Mouse (Mus musculus): Measurements from ENCODE around the gene Fmnl2.

Gene Fmnl2

GRCm38 (mm10) chr2:52857611-52858528, at the start of gene Fmnl2:
Gene Fmnl2, plus strand, starts transcription at chr2:52857860.
- DNase-seq = peak; percentile 65

- DNase-seq = no peak
Measured at GRCm38 (mm10) chr2:52809988-52810387, 47.7 kb upstream of the Fmnl2 start.

GRCm38 (mm10) chr2:52811691-52812090, 46.0 kb upstream of the Fmnl2 start:
- DNase-seq = peak; percentile 5

- DNase-seq = no peak
Measured at GRCm38 (mm10) chr2:52817341-52817740, 40.3 kb upstream of the Fmnl2 start.

GRCm38 (mm10) chr2:52818944-52819343, 38.7 kb upstream of the Fmnl2 start:
- no peak for DNase-seq

GRCm38 (mm10) chr2:52822214-52822613, 35.4 kb upstream of the Fmnl2 start:
- no peak for DNase-seq

- no peak for DNase-seq
Measured at GRCm38 (mm10) chr2:52828077-52828476, 29.6 kb upstream of the Fmnl2 start.

GRCm38 (mm10) chr2:52830513-52830912, 27.1 kb upstream of the Fmnl2 start:
- no peak for DNase-seq

- no peak for DNase-seq
Measured at GRCm38 (mm10) chr2:52831585-52831984, 26.1 kb upstream of the Fmnl2 start.

GRCm38 (mm10) chr2:52835726-52836125, 21.9 kb upstream of the Fmnl2 start:
- no peak for DNase-seq

- no peak for DNase-seq
Measured at GRCm38 (mm10) chr2:52839074-52839473, 18.6 kb upstream of the Fmnl2 start.

GRCm38 (mm10) chr2:52839868-52840267, 17.8 kb upstream of the Fmnl2 start:
- no peak for DNase-seq

- no peak for DNase-seq
Measured at GRCm38 (mm10) chr2:52843861-52844260, 13.8 kb upstream of the Fmnl2 start.

GRCm38 (mm10) chr2:52844936-52845752, 12.5 kb upstream of the Fmnl2 start:
- no peak for DNase-seq

GRCm38 (mm10) chr2:52846506-52846905, 11.2 kb upstream of the Fmnl2 start:
- DNase-seq = no peak

GRCm38 (mm10) chr2:52849092-52849491, 8.6 kb upstream of the Fmnl2 start:
- DNase-seq = no peak

GRCm38 (mm10) chr2:52858529-52859465, 1.1 kb downstream of the Fmnl2 start:
- peak; percentile 28 for DNase-seq

- DNase-seq = peak; percentile 8
Measured at GRCm38 (mm10) chr2:52859466-52859840, 1.8 kb downstream of the Fmnl2 start.

- no peak for DNase-seq
Measured at GRCm38 (mm10) chr2:52860111-52860775, 2.6 kb downstream of the Fmnl2 start.

GRCm38 (mm10) chr2:52862046-52862759, 4.5 kb downstream of the Fmnl2 start:
- no peak for DNase-seq

GRCm38 (mm10) chr2:52862760-52863124, 5.1 kb downstream of the Fmnl2 start:
- no peak for DNase-seq
